Mouse (Mus musculus) lung, postnatal 0 days (tissue): ENCODE results near the gene Dlg4.

Source experiments
- CTCF ChIP-seq: IDR thresholded peaks from 2 replicates; pipeline ENCODE4 v1.5.1; 2016; ENCODE audit warnings: antibody characterized with exemption, mild to moderate bottlenecking
- EP300 ChIP-seq: IDR thresholded peaks from 2 replicates; pipeline ENCODE4 v1.6.1; 2016; ENCODE audit warnings: antibody characterized with exemption, mild to moderate bottlenecking, control low read depth

DNA sequence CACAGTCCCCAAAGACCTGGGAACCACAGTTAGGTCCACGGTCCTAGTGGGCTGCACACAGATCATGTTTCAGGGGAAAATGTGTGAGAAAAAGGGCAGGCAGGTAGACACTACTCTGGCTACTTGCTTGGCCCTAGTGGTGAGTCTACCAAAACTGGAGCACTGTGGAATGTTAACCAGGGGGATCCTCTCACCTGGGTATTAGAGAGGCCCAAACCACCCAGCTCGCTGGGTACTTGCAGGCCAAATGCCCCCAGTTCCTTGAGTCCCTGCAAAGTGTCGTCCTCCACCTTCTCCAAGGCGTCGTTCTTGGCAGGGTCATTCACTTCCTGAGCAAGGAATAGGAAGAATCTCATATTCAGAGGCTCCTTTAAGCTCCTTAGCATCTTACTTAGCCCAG lies 2.7 kb upstream of the Dlg4 start:
- TF ChIP-seq CTCF, result no peak
- TF ChIP-seq EP300, result no peak
